Mouse (Mus musculus) CH12.LX (cell line): Measurements from ENCODE around the gene Mef2a. TPM values are rescaled to one million over a fixed set of nuclear protein-coding genes. Genes with fewer than 3 reads are reported as not detected.

ENCODE experiments used
- DNase-seq: peaks from one replicate; pipeline ENCODE4 v3.0.0-alpha.2; 2013; ENCODE audit errors: extremely low read depth
- H3K27ac ChIP-seq: 2 replicates; pipeline ENCODE4 v1.5.1; 2012; ENCODE audit warnings: low read depth, mild to moderate bottlenecking, control low read depth, moderate library complexity; ENCODE audit not compliant: insufficient read depth
- H3K27me3 ChIP-seq: replicated peaks from 2 replicates; pipeline ENCODE3; 2012; ENCODE audit warnings: inconsistent platforms
- H3K36me3 ChIP-seq, 2 experiments: replicated peaks in 1 of 2; 2 replicates each; pipeline versions ENCODE3 to v1.6.1; 2012; ENCODE audit warnings: inconsistent platforms in 1 of 2, low read length in 1 of 2, mild to moderate bottlenecking in 1 of 2, mixed read lengths in 1 of 2, moderate library complexity in 1 of 2; ENCODE audit not compliant: control insufficient read depth in 1 of 2, insufficient read depth in 1 of 2
- H3K4me1 ChIP-seq, 2 experiments: 2 replicates each; pipeline ENCODE4 v1.6.1; 2012; ENCODE audit warnings: inconsistent platforms in 1 of 2, moderate library complexity in 1 of 2; ENCODE audit not compliant: insufficient read depth in 2 of 2, control insufficient read depth in 1 of 2
- H3K4me2 ChIP-seq: 2 replicates; pipeline ENCODE4 v1.6.1; 2012; ENCODE audit warnings: low read depth, mild to moderate bottlenecking, control low read depth; ENCODE audit not compliant: poor library complexity, insufficient read depth, severe bottlenecking
- H3K4me3 ChIP-seq, 3 experiments: fragments of 150-350 bp in 1 of 3; sonication (generic) in 1 of 3; replicated peaks in 1 of 3; 2 replicates each; pipeline versions ENCODE3 to v1.5.1; 2011 to 2012; ENCODE audit warnings: low read depth in 2 of 3, low read length in 2 of 3, mild to moderate bottlenecking in 2 of 3, moderate library complexity in 2 of 3, control low read depth in 1 of 3, improper control_type of control experiment in 1 of 3, inconsistent platforms in 1 of 3, mixed read lengths in 1 of 3; ENCODE audit not compliant: poor library complexity in 1 of 3
- H3K79me2 ChIP-seq: replicated peaks from 2 replicates; pipeline ENCODE4 v1.6.1; 2012; ENCODE audit warnings: mild to moderate bottlenecking, moderate library complexity; ENCODE audit not compliant: control insufficient read depth, poor library complexity, insufficient read depth, severe bottlenecking; ENCODE audit errors: extremely low read depth
- H3K9ac ChIP-seq: 2 replicates; pipeline ENCODE4 v1.6.1; 2012; ENCODE audit warnings: low read depth, mild to moderate bottlenecking, control low read depth, moderate library complexity; ENCODE audit not compliant: insufficient read depth
- H3K9me3 ChIP-seq: replicated peaks from 2 replicates; pipeline ENCODE3; 2012; ENCODE audit warnings: low read length, inconsistent platforms, mixed read lengths
- ETS1 ChIP-seq: conservative IDR thresholded peaks from 2 replicates; pipeline ENCODE4 v1.6.1; 2012; ENCODE audit warnings: low read depth, mild to moderate bottlenecking, inconsistent platforms, low read length, improper control_type of control experiment, moderate library complexity
- JUND ChIP-seq: conservative IDR thresholded peaks from 2 replicates; pipeline ENCODE4 v1.6.1; 2011; ENCODE audit warnings: low read depth, low read length, improper control_type of control experiment
- MAX ChIP-seq: IDR thresholded peaks from 2 replicates; pipeline ENCODE4 v1.6.1; 2011; ENCODE audit warnings: low read length, improper control_type of control experiment
- MXI1 ChIP-seq: IDR thresholded peaks from 2 replicates; pipeline ENCODE4 v1.6.1; 2011; ENCODE audit warnings: mild to moderate bottlenecking, low read depth, low read length, improper control_type of control experiment
- MYC ChIP-seq: IDR thresholded peaks from 2 replicates; pipeline ENCODE4 v1.6.1; 2011; ENCODE audit warnings: low read depth, mild to moderate bottlenecking, improper control_type of control experiment, low read length
- POLR2AphosphoS2 ChIP-seq: IDR thresholded peaks from 2 replicates; pipeline ENCODE4 v1.6.1; 2011; ENCODE audit warnings: low read depth, low read length, improper control_type of control experiment
- SIN3A ChIP-seq: IDR thresholded peaks from 2 replicates; pipeline ENCODE4 v1.6.1; 2012; ENCODE audit warnings: low read length, improper control_type of control experiment, inconsistent platforms
- ZNF384 ChIP-seq: IDR thresholded peaks from 2 replicates; pipeline ENCODE4 v1.6.1; 2012; ENCODE audit warnings: low read depth, low read length, improper control_type of control experiment, inconsistent platforms
- dilution Hi-C: fragments of 300-500 bp; cut with MboI; formaldehyde crosslinking; loops from 2 replicates; pipeline ENCODE4 v1.14.3; 2020; ENCODE audit warnings: low sequenced_read_pairs; ENCODE audit not compliant: extremely low pct_unique_long_range_greater_than_20kb, extremely low pct_ligation_motif_present
- in situ Hi-C: fragments of 300-500 bp; cut with MboI; formaldehyde crosslinking; loops from 3 replicates; pipeline ENCODE4 v1.14.3; 2019; ENCODE audit warnings: low sequenced_read_pairs, low pct_ligation_motif_present, low pct_unique_long_range_greater_than_20kb, mixed read lengths
- polyA plus RNA-seq: library from polyadenylated mRNA; unstranded; fragments of >175 nt; gene quantifications from 2 replicates; pipeline ENCODE4 v1.2.1, GENCODE M21; 2012; ENCODE audit warnings: low read depth; ENCODE audit not compliant: insufficient read length
- total RNA-seq, 2 experiments: library from RNA; depleted of rRNA; stranded (reverse); fragments of 300-350 nt in 1 of 2; fragments of >200 nt in 1 of 2; gene quantifications; 2 replicates each; pipeline ENCODE4 v1.2.3; 2012 to 2014

Gene Mef2a
- total and polyA plus RNA-seq, 3 experiments, result 40.1 to 100 (median 42.2) TPM

DNA sequence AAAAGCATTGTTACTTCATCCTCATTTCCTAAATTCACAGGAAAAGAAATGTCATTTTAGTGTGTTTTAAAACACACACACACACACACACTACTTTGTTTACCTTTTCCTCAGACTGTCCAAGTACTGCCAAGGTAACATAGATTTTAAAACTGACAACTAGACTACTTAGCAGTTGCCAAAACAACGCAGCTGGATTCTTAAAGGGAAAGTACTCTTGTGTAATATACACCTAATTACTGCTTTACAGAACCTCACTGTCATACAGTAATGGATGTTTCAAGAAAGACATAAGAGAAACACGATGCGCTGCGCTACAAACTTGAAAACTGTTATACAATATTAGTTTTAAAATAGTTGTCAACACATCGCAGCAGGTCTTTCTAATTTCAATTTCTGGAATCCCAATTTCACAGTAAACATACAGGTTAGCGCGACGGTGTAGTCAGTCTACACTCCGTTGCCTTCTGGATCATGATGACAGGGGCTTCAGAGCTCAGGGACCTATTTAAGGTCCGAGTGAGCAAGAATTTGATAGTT lies 1.2 kb downstream of the Mef2a start:
- Histone ChIP-seq H3K79me2 (peaks cover 45% of the 10 kb centered on the region), H3K27ac (peak overlapping the region; percentile 97; the same call in 1 of the 2 replicates), H3K4me2 (no peak overlapping the region), H3K36me3 (peaks cover 0 to 7% of the 10 kb centered on the region in 2 experiments), H3K4me3 (peak overlapping the region; percentile 93 to 97 (median 94)), H3K9ac (peak overlapping the region; percentile 94), H3K9me3 (no peaks in the 10 kb centered on the region), H3K4me1 (peaks cover 18 to 36% of the 10 kb centered on the region in 2 experiments), H3K27me3 (no peaks in the 10 kb centered on the region)
- dilution Hi-C loops (no loop called here), in situ Hi-C loops (loop anchor here (10.0 to 25.0 kb wide), 3 partner anchors 53 to 134 kb away; no protein-coding TSS in a partner anchor)
- peak; percentile 35 for DNase-seq
- TF ChIP-seq SIN3A (peak; percentile 62; the same call in 1 of the 2 replicates), POLR2AphosphoS2 (no peak)

- no peaks in the 10 kb centered on the region for H3K27me3 ChIP-seq
- H3K79me2 ChIP-seq, result peaks cover 60% of the 10 kb centered on the region
- H3K36me3 ChIP-seq, result peaks cover 0 to 11% of the 10 kb centered on the region in 2 experiments
- peak overlapping the region; percentile 31 for H3K27ac ChIP-seq
- H3K4me1 ChIP-seq, result peaks cover 21 to 52% of the 10 kb centered on the region in 2 experiments
- H3K9ac ChIP-seq, result peak overlapping the region; percentile 23; the same call in 1 of the 2 replicates
- no peaks in the 10 kb centered on the region for H3K9me3 ChIP-seq
- peak overlapping the region; percentile 99 for H3K4me2 ChIP-seq
- dilution Hi-C loops (no loop called here), in situ Hi-C loops (loop anchor here (10.0 to 25.0 kb wide), 3 partner anchors 55 to 132 kb away; no protein-coding TSS in a partner anchor)
- no peak for TF ChIP-seq POLR2AphosphoS2
- peak; percentile 24; the same call in 1 of the 2 replicates for TF ChIP-seq MXI1
- TF ChIP-seq ZNF384, result 0 out of 2 replicates have a peak, but pooled peaks have one; percentile 32
- no peak for TF ChIP-seq MAX
- TF ChIP-seq ETS1, result peak; percentile 53
- TF ChIP-seq MYC, result 0 out of 2 replicates have a peak, but pooled peaks have one; percentile 36
- peak; percentile 61; the same call in 1 of the 2 replicates for TF ChIP-seq SIN3A
- peak; percentile 59 for DNase-seq
- H3K4me3 ChIP-seq, result peak overlapping the region; percentile 48 to 97 (median 94)
Observed at GRCm38 (mm10) chr7:67369645-67370044, 3.0 kb downstream of the Mef2a start.

- TF ChIP-seq JUND (no peak), SIN3A (0 out of 2 replicates have a peak, but pooled peaks have one; percentile 59)
- H3K4me2 ChIP-seq, result peak overlapping the region; percentile 74
- peak overlapping the region in 2 of 3 experiments; percentile 19 to 28 for H3K4me3 ChIP-seq
Observed at GRCm38 (mm10) chr7:67368394-67368793, 4.3 kb downstream of the Mef2a start.

More at GRCm38 (mm10) chr7:67368394-67368793, 4.3 kb downstream of the Mef2a start:
- no peak for DNase-seq
- no peak overlapping the region for H3K27ac ChIP-seq
- peak overlapping the region; percentile 47; the same call in 1 of the 2 replicates for H3K9ac ChIP-seq
- peaks cover 72% of the 10 kb centered on the region for H3K79me2 ChIP-seq
- H3K27me3 ChIP-seq, result no peaks in the 10 kb centered on the region
- peaks cover 14 to 47% of the 10 kb centered on the region in 2 experiments for H3K4me1 ChIP-seq
- H3K9me3 ChIP-seq, result no peaks in the 10 kb centered on the region
- dilution Hi-C loops, result no loop called here
- in situ Hi-C loops, result loop anchor here (25.0 kb wide), 1 partner anchor 131 kb away; no protein-coding TSS in a partner anchor
- H3K36me3 ChIP-seq, result peaks cover 0 to 11% of the 10 kb centered on the region in 2 experiments
